Mouse (Mus musculus) embryonic facial prominence, embryonic 11.5 days (tissue): ENCODE data around the gene Synpo2. TPM values are rescaled to one million over a fixed set of nuclear protein-coding genes. Genes with fewer than 3 reads are reported as not detected.

ENCODE experiments used
- ATAC-seq: fragments of 200-750 bp; cut with Nextera tagmentation; replicated peaks from 2 replicates; pipeline ENCODE4 v1.8.0; 2017; ENCODE audit warnings: low read depth; ENCODE audit not compliant: insufficient number of reproducible peaks, low FRiP score, low TSS enrichment
- DNase-seq: peaks from one replicate; pipeline ENCODE4 v3.0.0-alpha.2; 2015; ENCODE audit warnings: low spot score
- H3K27ac ChIP-seq: fragments of 300-500 bp; sonication (generic); replicated peaks from 2 replicates; pipeline ENCODE4 v1.5.1; 2014; ENCODE audit warnings: mild to moderate bottlenecking, low read depth, low read length, control low read depth
- H3K27me3 ChIP-seq: fragments of 300-500 bp; sonication (generic); 2 replicates; pipeline ENCODE4 v1.6.1; 2014; ENCODE audit warnings: mild to moderate bottlenecking, low read length, moderate library complexity, mixed read lengths; ENCODE audit not compliant: control insufficient read depth, insufficient read depth
- H3K36me3 ChIP-seq: fragments of 300-500 bp; sonication (generic); replicated peaks from 2 replicates; pipeline ENCODE4 v1.6.1; 2014; ENCODE audit warnings: low read depth, mild to moderate bottlenecking, low read length, moderate library complexity, mixed read lengths; ENCODE audit not compliant: control insufficient read depth, insufficient read depth
- H3K4me1 ChIP-seq: fragments of 300-500 bp; sonication (generic); 2 replicates; pipeline ENCODE4 v1.6.1; 2014; ENCODE audit warnings: low read length, mixed read lengths; ENCODE audit not compliant: control insufficient read depth, insufficient read depth
- H3K4me2 ChIP-seq: fragments of 300-500 bp; sonication (generic); 2 replicates; pipeline ENCODE4 v1.6.1; 2014; ENCODE audit warnings: low read depth, mild to moderate bottlenecking, control low read depth, low read length, moderate library complexity
- H3K4me3 ChIP-seq: fragments of 300-500 bp; sonication (generic); 2 replicates; pipeline ENCODE4 v1.5.1; 2014; ENCODE audit warnings: low read depth, low read length, control low read depth
- H3K9ac ChIP-seq: fragments of 300-500 bp; sonication (generic); replicated peaks from 2 replicates; pipeline ENCODE4 v1.6.1; 2014; ENCODE audit warnings: mild to moderate bottlenecking, control low read depth, low read length
- H3K9me3 ChIP-seq: fragments of 300-500 bp; sonication (generic); replicated peaks from 2 replicates; pipeline ENCODE4 v1.6.1; 2016; ENCODE audit warnings: mild to moderate bottlenecking, low read length, inconsistent platforms, mixed read lengths; ENCODE audit not compliant: control insufficient read depth
- WGBS: fragments of 180-500 bp; shearing (Covaris S2); extraction: QIAGEN DNeasy Blood & Tissue Kit; methylation state at CpG from one replicate; pipeline ENCODE4 v1.1.7; 2014; 5-methylcytosine and 5-hydroxymethylcytosine counted together
- polyA plus RNA-seq: library from polyadenylated mRNA; unstranded; fragments of >200 nt; fragmentation: Nextera tagmentation; extraction: Ambion mirVana; gene quantifications from 2 replicates; pipeline ENCODE4 v1.2.1, GENCODE M21; 2014

The Synpo2 gene
- polyA plus RNA-seq = 6.5 and 7.3 TPM in 2 replicates

- H3K9me3 ChIP-seq = no peaks in the 10 kb centered on the region
- DNase-seq (peak; percentile 78), ATAC-seq (peak; percentile 76; the same call in 1 of the 2 replicates)
- under 1% methylated on average over 20 of the region's 20 CpGs for WGBS
- peak within 1 kb of the TSS; percentile 57 for H3K9ac ChIP-seq
- no peak within 1 kb of the TSS for H3K27ac ChIP-seq
- H3K4me1 ChIP-seq = no peaks in the 10 kb centered on the region
- peak within 1 kb of the TSS; percentile 68 for H3K4me2 ChIP-seq
- H3K4me3 ChIP-seq = peak within 1 kb of the TSS; percentile 43
- no peaks in the 10 kb centered on the region for H3K36me3 ChIP-seq
- H3K27me3 ChIP-seq = no peaks in the 10 kb centered on the region
Observed at GRCm38 (mm10) chr3:123235921-123236320, at the start of gene Synpo2. Gene Synpo2, minus strand, starts transcription at chr3:123236149.

GRCm38 (mm10) chr3:123285649-123286048 is 49.7 kb upstream of the Synpo2 start:
- no peak for ATAC-seq
- Histone ChIP-seq H3K27ac (no peak overlapping the region), H3K27me3 (no peaks in the 10 kb centered on the region), H3K9me3 (no peaks in the 10 kb centered on the region), H3K4me3 (no peak overlapping the region), H3K36me3 (no peaks in the 10 kb centered on the region), H3K9ac (no peak overlapping the region), H3K4me1 (no peaks in the 10 kb centered on the region), H3K4me2 (no peak overlapping the region)
- no peak for DNase-seq

- no peak overlapping the region for H3K4me2 ChIP-seq
- DNase-seq (no peak), ATAC-seq (no peak)
- H3K4me3 ChIP-seq = no peak overlapping the region
- WGBS = 92% methylated on average over 5 of the region's 5 CpGs
- H3K9ac ChIP-seq = no peak overlapping the region
- no peaks in the 10 kb centered on the region for H3K27me3 ChIP-seq
- H3K27ac ChIP-seq = no peak overlapping the region
- no peaks in the 10 kb centered on the region for H3K9me3 ChIP-seq
- no peaks in the 10 kb centered on the region for H3K36me3 ChIP-seq
- no peaks in the 10 kb centered on the region for H3K4me1 ChIP-seq
Observed at GRCm38 (mm10) chr3:123284284-123284683, 48.3 kb upstream of the Synpo2 start.

- ATAC-seq = no peak
- no peaks in the 10 kb centered on the region for H3K4me1 ChIP-seq
- 78% methylated on average over 12 of the region's 12 CpGs for WGBS
Observed at GRCm38 (mm10) chr3:123282866-123283615, 47.1 kb upstream of the Synpo2 start.

GRCm38 (mm10) chr3:123267741-123268201 is 31.8 kb upstream of the Synpo2 start:
- Histone ChIP-seq H3K4me1 (no peaks in the 10 kb centered on the region), H3K36me3 (no peaks in the 10 kb centered on the region), H3K9me3 (no peaks in the 10 kb centered on the region), H3K4me3 (peak overlapping the region; percentile 72), H3K4me2 (peak overlapping the region; percentile 85), H3K27ac (no peak overlapping the region), H3K27me3 (no peaks in the 10 kb centered on the region), H3K9ac (peak overlapping the region; percentile 71)
- DNase-seq (peak; percentile 49), ATAC-seq (peak; percentile 58)
- under 1% methylated on average over 25 of the region's 25 CpGs for WGBS

More at GRCm38 (mm10) chr3:123282866-123283615, 47.1 kb upstream of the Synpo2 start:
- Histone ChIP-seq H3K27me3 (no peaks in the 10 kb centered on the region), H3K27ac (no peak overlapping the region), H3K36me3 (no peaks in the 10 kb centered on the region), H3K4me3 (no peak overlapping the region), H3K9ac (no peak overlapping the region), H3K4me2 (no peak overlapping the region), H3K9me3 (no peaks in the 10 kb centered on the region)
- DNase-seq = no peak

GRCm38 (mm10) chr3:123266753-123267651 is 31.1 kb upstream of the Synpo2 start, which contains the start of gene Sec24d:
Gene Sec24d, plus strand, starts transcription at chr3:123267455.
- Histone ChIP-seq H3K9ac (peak within 1 kb of the TSS; percentile 71), H3K4me2 (peak within 1 kb of the TSS; percentile 85), H3K27me3 (no peaks in the 10 kb centered on the region), H3K36me3 (no peaks in the 10 kb centered on the region), H3K9me3 (no peaks in the 10 kb centered on the region), H3K27ac (no peak within 1 kb of the TSS), H3K4me3 (peak within 1 kb of the TSS; percentile 72), H3K4me1 (no peaks in the 10 kb centered on the region)
- ATAC-seq (peak; percentile 91), DNase-seq (peak; percentile 83)
- 3% methylated on average over 59 of the region's 68 CpGs for WGBS

GRCm38 (mm10) chr3:123264706-123265105 is 28.8 kb upstream of the Synpo2 start:
- H3K27me3 ChIP-seq = no peaks in the 10 kb centered on the region
- H3K4me2 ChIP-seq = no peak overlapping the region
- H3K36me3 ChIP-seq = no peaks in the 10 kb centered on the region
- 54% methylated on average over 6 of the region's 6 CpGs for WGBS
- H3K4me3 ChIP-seq = no peak overlapping the region
- no peaks in the 10 kb centered on the region for H3K4me1 ChIP-seq
- no peak overlapping the region for H3K9ac ChIP-seq
- ATAC-seq (no peak), DNase-seq (no peak)
- no peaks in the 10 kb centered on the region for H3K9me3 ChIP-seq
- H3K27ac ChIP-seq = no peak overlapping the region
